Mouse (Mus musculus) thymus, postnatal 10 days (tissue): ENCODE data around the gene Vmn1r131.
"Not testable (repeated sequence)": the region's sequence is repeated elsewhere in the genome, so short reads cannot be mapped to it uniquely, and the experiment has no call there.

Experiments used
- DNase-seq, 2 experiments: peaks; one replicate each; pipeline ENCODE4 v3.0.0; 2021; ENCODE audit warnings: low spot score in 2 of 2

Vmn1r131 gene

GRCm38 (mm10) chr7:21545990-21546389 lies at the start of gene Vmn1r131:
Vmn1r131 (minus strand) TSS chr7:21546090.
- DNase-seq: not testable (repeated sequence)

GRCm38 (mm10) chr7:21511480-21511879 lies 34.4 kb downstream of the Vmn1r131 start, which contains the start of gene Vmn1r130:
Vmn1r130 (plus strand) TSS chr7:21511780.
- DNase-seq: not testable (repeated sequence)
